Mouse (Mus musculus) heart, postnatal 0 days (tissue): ENCODE results near the gene Lin52.

ENCODE experiments used
- CTCF ChIP-seq: IDR thresholded peaks from 2 replicates; pipeline ENCODE4 v1.5.1; 2016; ENCODE audit warnings: antibody characterized with exemption, control low read depth, low read depth
- EP300 ChIP-seq: IDR thresholded peaks from 2 replicates; pipeline ENCODE4 v1.6.1; 2016; ENCODE audit warnings: antibody characterized with exemption, low read depth

- TF ChIP-seq EP300 (no peak), CTCF (no peak)
Observed at GRCm38 (mm10) chr12:84516642-84517041, 65.4 kb downstream of the Lin52 start.
